Mouse (Mus musculus): Measurements from ENCODE around the gene Spg7. TPM values are rescaled to one million over a fixed set of nuclear protein-coding genes. Genes with fewer than 3 reads are reported as not detected.
A peak's percentile ranks its signal among the peaks of the same experiment; 100 is the strongest.

Spg7 gene
- polyA plus RNA-seq, 1 experiment from 2014 or later: 22.7 TPM

DNA sequence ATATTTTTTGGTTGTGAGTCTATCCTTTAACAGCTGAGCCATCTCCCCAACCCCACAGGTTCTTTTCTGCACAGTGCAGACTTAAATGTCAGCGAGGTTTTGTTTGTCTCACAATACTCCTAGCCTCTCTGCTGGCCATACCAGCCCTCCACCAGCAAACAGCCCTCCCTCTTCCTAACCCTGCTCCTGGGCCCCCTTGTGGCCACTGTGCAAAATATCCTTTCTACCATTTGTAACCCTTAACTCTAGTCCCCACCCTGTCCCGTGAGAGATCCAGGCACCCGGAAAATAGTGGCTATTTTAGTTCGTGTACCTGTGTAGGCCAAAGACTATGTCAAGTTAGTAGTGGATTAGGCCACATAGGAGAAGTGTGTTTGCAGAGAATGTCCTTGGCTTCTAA, 47.9 kb downstream of the Spg7 start:
- WGBS: 6% methylated on average over 4 of the region's 4 CpGs
- Histone ChIP-seq H3K27ac (ENCODE audit: low read length) (no peak overlapping the region), H3K4me2 (replicated peaks; ENCODE audit: low read depth, low read length) (no peak overlapping the region), H3K9ac (replicated peaks; ENCODE audit: low read depth) (no peak overlapping the region), H3K27me3 (replicated peaks; ENCODE audit: insufficient read depth, low read length) (no peaks in the 10 kb centered on the region), H3K9me3 (ENCODE audit: low read length) (no peaks in the 10 kb centered on the region), H3K4me3 (ENCODE audit: low read depth, low read length) (no peak overlapping the region), H3K36me3 (ENCODE audit: insufficient read depth, low read length) (no peaks in the 10 kb centered on the region), H3K4me1 (ENCODE audit: insufficient read depth, low read depth, low read length) (peaks cover 6% of the 10 kb centered on the region; the same call in 1 of the 2 replicates)
- ATAC-seq: peak; percentile 87
- DNase-seq (ENCODE audit: low spot score): peak; percentile 87
- TF ChIP-seq CTCF (IDR thresholded peaks at IDR 0.05) (peak; percentile 85), EP300 (IDR thresholded peaks at IDR 0.05) (no peak)

GRCm38 (mm10) chr8:123112892-123113291, 50.1 kb downstream of the Spg7 start:
- Histone ChIP-seq H3K4me3 (ENCODE audit: low read depth, low read length) (no peak overlapping the region), H3K27ac (ENCODE audit: low read length) (no peak overlapping the region), H3K27me3 (replicated peaks; ENCODE audit: insufficient read depth, low read length) (peaks cover 10% of the 10 kb centered on the region; the same call in 1 of the 2 replicates), H3K36me3 (ENCODE audit: insufficient read depth, low read length) (no peaks in the 10 kb centered on the region), H3K9ac (replicated peaks; ENCODE audit: low read depth) (no peak overlapping the region), H3K9me3 (ENCODE audit: low read length) (no peaks in the 10 kb centered on the region), H3K4me2 (replicated peaks; ENCODE audit: low read depth, low read length) (no peak overlapping the region), H3K4me1 (ENCODE audit: insufficient read depth, low read depth, low read length) (peaks cover 17% of the 10 kb centered on the region)
- no peak for ATAC-seq
- no peak for DNase-seq (ENCODE audit: low spot score)
- WGBS: 59% methylated on average over 9 of the region's 9 CpGs
- TF ChIP-seq EP300 (IDR thresholded peaks at IDR 0.05) (no peak), CTCF (IDR thresholded peaks at IDR 0.05) (no peak)

DNA sequence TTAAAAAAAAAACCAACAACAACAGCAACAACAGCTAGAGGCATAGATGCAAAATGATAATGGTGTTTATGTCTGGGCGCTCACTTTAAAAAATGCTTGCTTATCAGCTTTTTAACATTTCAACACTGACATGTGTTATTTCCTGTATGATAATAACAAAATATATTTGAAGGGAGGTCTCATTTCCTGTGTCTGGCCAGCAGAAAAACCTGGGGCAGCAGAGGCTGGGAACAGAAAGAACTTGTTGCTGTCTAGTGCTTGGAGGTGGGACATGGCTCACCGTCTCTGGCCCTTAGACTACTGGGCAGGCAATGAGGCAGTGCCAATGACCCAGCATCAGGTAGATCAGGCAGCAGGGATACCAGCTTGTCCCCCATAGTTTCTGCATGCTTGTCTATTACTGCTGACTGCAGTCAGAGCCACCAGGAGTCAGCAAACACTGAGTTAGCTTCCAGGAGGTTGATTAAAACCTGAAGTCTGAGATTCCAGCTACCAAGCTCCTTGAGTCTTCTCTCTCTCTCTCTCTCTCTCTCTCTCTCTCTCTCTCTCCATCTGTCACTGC, 51.2 kb downstream of the Spg7 start:
- DNase-seq (ENCODE audit: low spot score): peak; percentile 59
- peak; percentile 78 for TF ChIP-seq EP300 (IDR thresholded peaks at IDR 0.05)
- TF ChIP-seq CTCF (IDR thresholded peaks at IDR 0.05): peak; percentile 52
- peaks cover 14% of the 10 kb centered on the region; the same call in 1 of the 2 replicates for H3K27me3 ChIP-seq (replicated peaks; ENCODE audit: insufficient read depth, low read length)
- no peak overlapping the region for H3K27ac ChIP-seq (ENCODE audit: low read length)
- no peak overlapping the region for H3K4me2 ChIP-seq (replicated peaks; ENCODE audit: low read depth, low read length)
- WGBS: 26% methylated on average over 2 of the region's 2 CpGs
- peak; percentile 13; the same call in 1 of the 2 replicates for ATAC-seq
- H3K4me3 ChIP-seq (ENCODE audit: low read depth, low read length): no peak overlapping the region
- no peaks in the 10 kb centered on the region for H3K36me3 ChIP-seq (ENCODE audit: insufficient read depth, low read length)
- H3K9me3 ChIP-seq (ENCODE audit: low read length): no peaks in the 10 kb centered on the region
- peaks cover 18% of the 10 kb centered on the region for H3K4me1 ChIP-seq (ENCODE audit: insufficient read depth, low read depth, low read length)
- H3K9ac ChIP-seq (replicated peaks; ENCODE audit: low read depth): no peak overlapping the region

DNA sequence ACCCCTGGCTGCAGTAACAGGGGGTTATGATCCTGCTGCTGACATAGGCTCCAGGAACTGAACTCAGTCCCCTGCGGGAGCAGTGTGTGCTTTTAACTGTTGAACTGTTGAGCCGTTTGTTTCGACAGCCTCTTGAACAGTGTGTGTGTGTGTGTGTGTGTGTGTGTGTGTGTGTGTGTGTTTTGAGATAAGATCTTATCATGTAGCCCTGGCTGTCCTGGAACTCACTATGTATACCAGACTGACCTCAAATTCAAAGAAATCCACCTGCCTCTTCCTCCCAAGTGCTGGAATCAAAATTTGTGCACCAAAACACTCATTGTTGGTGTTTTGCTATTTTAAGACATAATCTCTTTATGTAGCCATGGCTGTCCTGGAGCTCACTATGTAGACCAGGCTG, 51.9 kb downstream of the Spg7 start:
- Histone ChIP-seq H3K4me2 (replicated peaks; ENCODE audit: low read depth, low read length) (no peak overlapping the region), H3K9ac (replicated peaks; ENCODE audit: low read depth) (no peak overlapping the region), H3K27me3 (replicated peaks; ENCODE audit: insufficient read depth, low read length) (peaks cover 14% of the 10 kb centered on the region; the same call in 1 of the 2 replicates), H3K36me3 (ENCODE audit: insufficient read depth, low read length) (no peaks in the 10 kb centered on the region), H3K4me1 (ENCODE audit: insufficient read depth, low read depth, low read length) (peaks cover 18% of the 10 kb centered on the region), H3K27ac (ENCODE audit: low read length) (no peak overlapping the region), H3K4me3 (ENCODE audit: low read depth, low read length) (no peak overlapping the region), H3K9me3 (ENCODE audit: low read length) (no peaks in the 10 kb centered on the region)
- WGBS: 14% methylated on average over 3 of the region's 3 CpGs
- TF ChIP-seq CTCF (IDR thresholded peaks at IDR 0.05) (no peak), EP300 (IDR thresholded peaks at IDR 0.05) (no peak)
- ATAC-seq: no peak
- no peak for DNase-seq (ENCODE audit: low spot score)

DNA sequence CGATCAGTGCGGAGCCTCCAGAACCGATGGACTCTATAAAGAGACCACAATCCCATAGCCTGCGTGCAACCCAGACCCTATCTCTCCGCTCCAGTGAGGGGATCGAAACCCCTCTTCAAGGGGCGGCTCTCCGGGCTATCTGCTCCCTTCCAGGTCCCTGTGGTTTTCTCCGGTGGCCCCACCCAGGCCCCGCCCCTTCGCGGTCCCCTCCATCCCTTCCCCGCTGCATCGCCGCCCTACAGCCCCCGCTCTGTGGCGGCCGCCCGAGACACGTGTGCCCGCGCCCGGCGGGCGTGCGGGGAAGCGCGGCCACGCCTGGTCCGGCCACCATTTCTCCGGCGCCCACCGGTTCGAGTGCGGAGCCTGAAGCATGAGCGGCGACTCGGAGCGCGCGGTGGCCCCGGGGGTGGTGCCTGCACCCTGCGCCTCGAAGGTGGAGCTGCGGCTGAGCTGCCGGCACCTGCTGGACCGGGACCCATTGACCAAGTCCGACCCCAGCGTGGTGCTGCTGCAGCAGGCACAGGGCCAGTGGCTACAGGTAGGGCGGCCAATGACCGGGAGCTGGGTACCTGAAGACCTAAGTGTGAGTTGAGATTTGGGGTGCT, 54.5 kb downstream of the Spg7 start, which contains the start of gene Cpne7:
Gene Cpne7, plus strand, starts transcription at position 248 of the 605 bp plus-strand sequence.
- Histone ChIP-seq H3K4me3 (ENCODE audit: low read depth, low read length) (peak within 1 kb of the TSS; percentile 38), H3K27ac (ENCODE audit: low read length) (no peak within 1 kb of the TSS), H3K4me1 (ENCODE audit: insufficient read depth, low read depth, low read length) (peaks cover 15% of the 10 kb centered on the region), H3K27me3 (replicated peaks; ENCODE audit: insufficient read depth, low read length) (peaks cover 14% of the 10 kb centered on the region; the same call in 1 of the 2 replicates), H3K9me3 (ENCODE audit: low read length) (no peaks in the 10 kb centered on the region), H3K36me3 (ENCODE audit: insufficient read depth, low read length) (no peaks in the 10 kb centered on the region), H3K4me2 (replicated peaks; ENCODE audit: low read depth, low read length) (peak within 1 kb of the TSS; percentile 76), H3K9ac (replicated peaks; ENCODE audit: low read depth) (no peak within 1 kb of the TSS)
- ATAC-seq (peak; percentile 42), DNase-seq (ENCODE audit: low spot score) (no peak)
- 2% methylated on average over 51 of the region's 51 CpGs for WGBS
- TF ChIP-seq EP300 (IDR thresholded peaks at IDR 0.05): no peak
- no peak for TF ChIP-seq CTCF (IDR thresholded peaks at IDR 0.05)

- ATAC-seq: no peak
- H3K9me3 ChIP-seq (ENCODE audit: low read length): no peaks in the 10 kb centered on the region
- H3K9ac ChIP-seq (replicated peaks; ENCODE audit: low read depth): no peak overlapping the region
- H3K27ac ChIP-seq (ENCODE audit: low read length): no peak overlapping the region
- peaks cover 15% of the 10 kb centered on the region for H3K4me1 ChIP-seq (ENCODE audit: insufficient read depth, low read depth, low read length)
- DNase-seq (ENCODE audit: low spot score): no peak
- TF ChIP-seq CTCF (IDR thresholded peaks at IDR 0.05) (no peak), EP300 (IDR thresholded peaks at IDR 0.05) (no peak)
- 3% methylated on average over 17 of the region's 17 CpGs for WGBS
- peak overlapping the region; percentile 38 for H3K4me3 ChIP-seq (ENCODE audit: low read depth, low read length)
- peaks cover 14% of the 10 kb centered on the region; the same call in 1 of the 2 replicates for H3K27me3 ChIP-seq (replicated peaks; ENCODE audit: insufficient read depth, low read length)
- no peaks in the 10 kb centered on the region for H3K36me3 ChIP-seq (ENCODE audit: insufficient read depth, low read length)
- peak overlapping the region; percentile 76 for H3K4me2 ChIP-seq (replicated peaks; ENCODE audit: low read depth, low read length)
These were observed 55.0 kb downstream of the Spg7 start for GRCm38 (mm10) chr8:123117744-123118143.
